Mouse (Mus musculus): ENCODE measurements around the gene Crtc3. TPM values are rescaled to one million over a fixed set of nuclear protein-coding genes. Genes with fewer than 3 reads are reported as not detected.

Crtc3 gene
- total and polyA plus RNA-seq, 3 experiments = 4.2 to 15.8 TPM; not detected in 1

- TF ChIP-seq POLR2AphosphoS5 (IDR thresholded peaks at IDR 0.05; ENCODE audit: borderline replicate concordance, low read depth, low read length) (no peak), POLR2AphosphoS2 (IDR thresholded peaks at IDR 0.05; ENCODE audit: low read length) (no peak), USF2 (IDR thresholded peaks at IDR 0.05; ENCODE audit: borderline replicate concordance in 1 of 2, insufficient read depth in 1 of 2, low read depth in 1 of 2, low read length in 2 of 2) (no peak)
These were observed 146.4 kb downstream of the Crtc3 start (continued) for GRCm38 (mm10) chr7:80542139-80542831.

GRCm38 (mm10) chr7:80539581-80539980 is 149.1 kb downstream of the Crtc3 start:
- no peak for DNase-seq (ENCODE audit: low read depth, low spot score)
- Histone ChIP-seq H3K4me1 (ENCODE audit: control insufficient read depth in 1 of 2, insufficient read depth in 2 of 2, low read length in 2 of 2) (peaks cover 20 to 27% of the 10 kb centered on the region in 2 experiments), H3K27ac (ENCODE audit: control insufficient read depth, low read depth, low read length) (no peak overlapping the region), H3K9ac (ENCODE audit: control insufficient read depth, low read depth, low read length, poor library complexity, severe bottlenecking) (no peak overlapping the region), H3K36me3 (ENCODE audit: control insufficient read depth in 1 of 2, insufficient read depth in 2 of 2, low read length in 2 of 2) (peaks cover 0 to 28% of the 10 kb centered on the region in 2 experiments; a peak in 2 of 4 replicates), H3K9me3 (replicated peaks; ENCODE audit: insufficient read depth, low read length) (no peaks in the 10 kb centered on the region), H3K27me3 (ENCODE audit: control insufficient read depth in 1 of 2, insufficient read depth in 2 of 2, low read length in 2 of 2) (no peaks in the 10 kb centered on the region), H3K79me2 (ENCODE audit: control insufficient read depth, insufficient read depth, low read length, poor library complexity) (peaks cover 3% of the 10 kb centered on the region), H3K4me3 (ENCODE audit: control insufficient read depth in 1 of 2, insufficient read depth in 1 of 2, low read depth in 2 of 2, low read length in 2 of 2) (no peak overlapping the region)
- TF ChIP-seq ZMIZ1 (IDR thresholded peaks at IDR 0.05; ENCODE audit: low read depth, low read length) = no peak
- TF ChIP-seq MEF2A (IDR thresholded peaks at IDR 0.05; ENCODE audit: extremely low read depth, insufficient replicate concordance, low read depth, low read length, poor library complexity, severe bottlenecking) = no peak
- TF ChIP-seq CHD2 (IDR thresholded peaks at IDR 0.05; ENCODE audit: low read length) = no peak
- TF ChIP-seq MYC (IDR thresholded peaks at IDR 0.05; ENCODE audit: low read depth, low read length) = no peak
- no peak for TF ChIP-seq HCFC1 (IDR thresholded peaks at IDR 0.05; ENCODE audit: low read depth, low read length)
- no peak for TF ChIP-seq TBP (IDR thresholded peaks at IDR 0.05; ENCODE audit: low read depth, low read length)
- TF ChIP-seq BHLHE40 (IDR thresholded peaks at IDR 0.05; ENCODE audit: borderline replicate concordance, low read depth, low read length) = no peak
- no peak for TF ChIP-seq RCOR1 (IDR thresholded peaks at IDR 0.05; ENCODE audit: low read depth, low read length)
- no peak for TF ChIP-seq GATA1 (IDR thresholded peaks at IDR 0.05; ENCODE audit: low read depth, low read length)
- TF ChIP-seq ELF1 (IDR thresholded peaks at IDR 0.05; ENCODE audit: low read depth, low read length) = no peak
- no peak for TF ChIP-seq POLR2AphosphoS5 (IDR thresholded peaks at IDR 0.05; ENCODE audit: borderline replicate concordance, low read depth, low read length)
- TF ChIP-seq USF1 (IDR thresholded peaks at IDR 0.05; ENCODE audit: low read depth, low read length) = no peak
- no peak for TF ChIP-seq MAFK (IDR thresholded peaks at IDR 0.05; ENCODE audit: borderline replicate concordance, low read depth, low read length)
- TF ChIP-seq MYB (IDR thresholded peaks at IDR 0.05; ENCODE audit: low read depth, low read length) = no peak
- no peak for TF ChIP-seq MAX (IDR thresholded peaks at IDR 0.05; ENCODE audit: low read length)
- TF ChIP-seq MAZ (IDR thresholded peaks at IDR 0.05; ENCODE audit: low read depth, low read length) = no peak
- no peak for TF ChIP-seq ZKSCAN1 (IDR thresholded peaks at IDR 0.05; ENCODE audit: low read depth, low read length)
- no peak for TF ChIP-seq SMC3 (IDR thresholded peaks at IDR 0.05; ENCODE audit: low read depth, low read length)

Other genes starting within 250 kb of the Crtc3 start
- 24.6 and 28.5 TPM in 2 replicates for gene Blm, start 153.8 kb downstream of the Crtc3 start, total RNA-seq (2012; rRNA removed)
- gene Blm, start 153.8 kb downstream of the Crtc3 start, polyA plus RNA-seq (2012; ENCODE audit: insufficient read depth in 1 of 2, insufficient read length in 2 of 2, low read depth in 1 of 2, low replicate concordance in 2 of 2, missing spikeins in 1 of 2) = 10 to 100 TPM; 52.0 to 83.8 TPM
- gene Iqgap1, start 137.1 kb upstream of the Crtc3 start, total RNA-seq (2012; rRNA removed) = 20.6 and 29.4 TPM in 2 replicates
- 10 to 100 TPM; 58.8 to 87.9 TPM for gene Iqgap1, start 137.1 kb upstream of the Crtc3 start, polyA plus RNA-seq (2012; ENCODE audit: insufficient read depth in 1 of 2, insufficient read length in 2 of 2, low read depth in 1 of 2, low replicate concordance in 2 of 2, missing spikeins in 1 of 2)
- 1.1 and 1.2 TPM in 2 replicates for gene Zscan2, start 172.0 kb upstream of the Crtc3 start, total RNA-seq (2012; rRNA removed)
- 1 to 10 TPM in 1 of 2 experiments, not detected in 1; 2.4 TPM for gene Zscan2, start 172.0 kb upstream of the Crtc3 start, polyA plus RNA-seq (2012; ENCODE audit: insufficient read depth in 1 of 2, insufficient read length in 2 of 2, low read depth in 1 of 2, low replicate concordance in 2 of 2, missing spikeins in 1 of 2)
- gene Wdr73, start 212.4 kb upstream of the Crtc3 start, total RNA-seq (2012; rRNA removed) = 58.0 and 67.0 TPM in 2 replicates
- gene Wdr73, start 212.4 kb upstream of the Crtc3 start, polyA plus RNA-seq (2012; ENCODE audit: insufficient read depth in 1 of 2, insufficient read length in 2 of 2, low read depth in 1 of 2, low replicate concordance in 2 of 2, missing spikeins in 1 of 2) = 10 to 100 TPM in 1 of 2 experiments, not detected in 1; 57.8 TPM
- 4.4 and 4.7 TPM in 2 replicates for gene Nmb, start 216.2 kb upstream of the Crtc3 start, total RNA-seq (2012; rRNA removed)
- gene Nmb, start 216.2 kb upstream of the Crtc3 start, polyA plus RNA-seq (2012; ENCODE audit: insufficient read depth in 1 of 2, insufficient read length in 2 of 2, low read depth in 1 of 2, low replicate concordance in 2 of 2, missing spikeins in 1 of 2) = 1 to 10 TPM in 1 of 2 experiments, not detected in 1; 4.6 TPM